Mouse (Mus musculus): Measurements from ENCODE around the gene Gpa33. TPM values are rescaled to one million over a fixed set of nuclear protein-coding genes. Genes with fewer than 3 reads are reported as not detected.

Gene Gpa33
- polyA plus RNA-seq, 1 experiment, result not detected

GRCm38 (mm10) chr1:166123751-166124150 is 6.3 kb upstream of the Gpa33 start:
- 95% methylated on average over 8 of the region's 8 CpGs for WGBS
- TF ChIP-seq CTCF (IDR thresholded peaks at IDR 0.05; ENCODE audit: borderline replicate concordance, insufficient read depth, low read depth, low read length), result no peak
- no peak for TF ChIP-seq POLR2A (IDR thresholded peaks at IDR 0.05; ENCODE audit: borderline replicate concordance, insufficient read depth, low read length)
- Histone ChIP-seq H3K4me3 (replicated peaks; ENCODE audit: insufficient read depth, low read depth, low read length) (no peak overlapping the region), H3K27me3 (ENCODE audit: control insufficient read depth, insufficient read depth, low read length) (no peaks in the 10 kb centered on the region), H3K4me1 (ENCODE audit: control insufficient read depth, insufficient read depth, low read length) (no peaks in the 10 kb centered on the region), H3K27ac (ENCODE audit: insufficient read depth, low read length) (no peak overlapping the region)
- DNase-seq, result no peak

GRCm38 (mm10) chr1:166124932-166125593 is 5.0 kb upstream of the Gpa33 start:
- no peaks in the 10 kb centered on the region for H3K4me1 ChIP-seq (ENCODE audit: control insufficient read depth, insufficient read depth, low read length)
- no peak overlapping the region for H3K27ac ChIP-seq (ENCODE audit: insufficient read depth, low read length)
- 55% methylated on average over 8 of the region's 8 CpGs for WGBS
- no peaks in the 10 kb centered on the region for H3K27me3 ChIP-seq (ENCODE audit: control insufficient read depth, insufficient read depth, low read length)
- no peak overlapping the region for H3K4me3 ChIP-seq (replicated peaks; ENCODE audit: insufficient read depth, low read depth, low read length)
- no peak for DNase-seq
- TF ChIP-seq CTCF (IDR thresholded peaks at IDR 0.05; ENCODE audit: borderline replicate concordance, insufficient read depth, low read depth, low read length) (no peak), POLR2A (IDR thresholded peaks at IDR 0.05; ENCODE audit: borderline replicate concordance, insufficient read depth, low read length) (no peak)

GRCm38 (mm10) chr1:166126290-166126689 is 3.7 kb upstream of the Gpa33 start:
- no peak for DNase-seq
- H3K27me3 ChIP-seq (ENCODE audit: control insufficient read depth, insufficient read depth, low read length), result no peaks in the 10 kb centered on the region
- no peak overlapping the region for H3K4me3 ChIP-seq (replicated peaks; ENCODE audit: insufficient read depth, low read depth, low read length)
- no peak overlapping the region for H3K27ac ChIP-seq (ENCODE audit: insufficient read depth, low read length)
- no peak for TF ChIP-seq POLR2A (IDR thresholded peaks at IDR 0.05; ENCODE audit: borderline replicate concordance, insufficient read depth, low read length)
- TF ChIP-seq CTCF (IDR thresholded peaks at IDR 0.05; ENCODE audit: borderline replicate concordance, insufficient read depth, low read depth, low read length), result no peak
- no peaks in the 10 kb centered on the region for H3K4me1 ChIP-seq (ENCODE audit: control insufficient read depth, insufficient read depth, low read length)
- 95% methylated on average over 6 of the region's 6 CpGs for WGBS

GRCm38 (mm10) chr1:166126795-166127194 is 3.2 kb upstream of the Gpa33 start:
- DNase-seq, result no peak
- no peaks in the 10 kb centered on the region for H3K4me1 ChIP-seq (ENCODE audit: control insufficient read depth, insufficient read depth, low read length)
- TF ChIP-seq POLR2A (IDR thresholded peaks at IDR 0.05; ENCODE audit: borderline replicate concordance, insufficient read depth, low read length) (no peak), CTCF (IDR thresholded peaks at IDR 0.05; ENCODE audit: borderline replicate concordance, insufficient read depth, low read depth, low read length) (no peak)
- 80% methylated on average over 9 of the region's 9 CpGs for WGBS
- no peaks in the 10 kb centered on the region for H3K27me3 ChIP-seq (ENCODE audit: control insufficient read depth, insufficient read depth, low read length)
- no peak overlapping the region for H3K27ac ChIP-seq (ENCODE audit: insufficient read depth, low read length)
- H3K4me3 ChIP-seq (replicated peaks; ENCODE audit: insufficient read depth, low read depth, low read length), result no peak overlapping the region

GRCm38 (mm10) chr1:166127719-166128118 is 2.3 kb upstream of the Gpa33 start, which contains the start of gene Dusp27:
Dusp27 (minus strand) TSS chr1:166127922.
- 44% methylated on average over 4 of the region's 4 CpGs for WGBS
- no peak for DNase-seq
- H3K27ac ChIP-seq (ENCODE audit: insufficient read depth, low read length), result no peak within 1 kb of the TSS
- H3K4me1 ChIP-seq (ENCODE audit: control insufficient read depth, insufficient read depth, low read length), result no peaks in the 10 kb centered on the region
- TF ChIP-seq CTCF (IDR thresholded peaks at IDR 0.05; ENCODE audit: borderline replicate concordance, insufficient read depth, low read depth, low read length), result no peak
- TF ChIP-seq POLR2A (IDR thresholded peaks at IDR 0.05; ENCODE audit: borderline replicate concordance, insufficient read depth, low read length), result no peak
- H3K4me3 ChIP-seq (replicated peaks; ENCODE audit: insufficient read depth, low read depth, low read length), result no peak within 1 kb of the TSS
- H3K27me3 ChIP-seq (ENCODE audit: control insufficient read depth, insufficient read depth, low read length), result no peaks in the 10 kb centered on the region

GRCm38 (mm10) chr1:166128551-166128950 is 1.5 kb upstream of the Gpa33 start:
- no peak for DNase-seq
- 91% methylated on average over 5 of the region's 5 CpGs for WGBS
- TF ChIP-seq POLR2A (IDR thresholded peaks at IDR 0.05; ENCODE audit: borderline replicate concordance, insufficient read depth, low read length) (no peak), CTCF (IDR thresholded peaks at IDR 0.05; ENCODE audit: borderline replicate concordance, insufficient read depth, low read depth, low read length) (no peak)
- no peaks in the 10 kb centered on the region for H3K27me3 ChIP-seq (ENCODE audit: control insufficient read depth, insufficient read depth, low read length)
- H3K27ac ChIP-seq (ENCODE audit: insufficient read depth, low read length), result no peak overlapping the region
- no peak overlapping the region for H3K4me3 ChIP-seq (replicated peaks; ENCODE audit: insufficient read depth, low read depth, low read length)
- H3K4me1 ChIP-seq (ENCODE audit: control insufficient read depth, insufficient read depth, low read length), result no peaks in the 10 kb centered on the region

- WGBS, result 30% methylated on average over 4 of the region's 4 CpGs
- no peak overlapping the region for H3K27ac ChIP-seq (ENCODE audit: insufficient read depth, low read length)
- TF ChIP-seq POLR2A (IDR thresholded peaks at IDR 0.05; ENCODE audit: borderline replicate concordance, insufficient read depth, low read length), result no peak
- TF ChIP-seq CTCF (IDR thresholded peaks at IDR 0.05; ENCODE audit: borderline replicate concordance, insufficient read depth, low read depth, low read length), result no peak
- no peak overlapping the region for H3K4me3 ChIP-seq (replicated peaks; ENCODE audit: insufficient read depth, low read depth, low read length)
- H3K27me3 ChIP-seq (ENCODE audit: control insufficient read depth, insufficient read depth, low read length), result no peaks in the 10 kb centered on the region
- no peak for DNase-seq
- H3K4me1 ChIP-seq (ENCODE audit: control insufficient read depth, insufficient read depth, low read length), result no peaks in the 10 kb centered on the region
Observed at GRCm38 (mm10) chr1:166132367-166132766, 2.3 kb downstream of the Gpa33 start.

- 40% methylated on average over 5 of the region's 5 CpGs for WGBS
- no peak for DNase-seq
- no peak for TF ChIP-seq CTCF (IDR thresholded peaks at IDR 0.05; ENCODE audit: borderline replicate concordance, insufficient read depth, low read depth, low read length)
- no peak for TF ChIP-seq POLR2A (IDR thresholded peaks at IDR 0.05; ENCODE audit: borderline replicate concordance, insufficient read depth, low read length)
- Histone ChIP-seq H3K4me3 (replicated peaks; ENCODE audit: insufficient read depth, low read depth, low read length) (no peak overlapping the region), H3K27me3 (ENCODE audit: control insufficient read depth, insufficient read depth, low read length) (no peaks in the 10 kb centered on the region), H3K27ac (ENCODE audit: insufficient read depth, low read length) (no peak overlapping the region), H3K4me1 (ENCODE audit: control insufficient read depth, insufficient read depth, low read length) (no peaks in the 10 kb centered on the region)
Observed at GRCm38 (mm10) chr1:166135091-166135740, 5.2 kb downstream of the Gpa33 start.

Measured in cerebellum, adult 2 months (tissue).